Mouse (Mus musculus) layer of hippocampus, postnatal 14 days (tissue): ENCODE measurements around the gene Sec24a. TPM values are rescaled to one million over a fixed set of nuclear protein-coding genes. Genes with fewer than 3 reads are reported as not detected.
"Not testable (repeated sequence)": the region's sequence is repeated elsewhere in the genome, so short reads cannot be mapped to it uniquely, and the experiment has no call there.

ENCODE experiments used
- DNase-seq, 2 experiments: peaks; one replicate each; pipeline ENCODE4 v3.0.0; 2021 to 2022; ENCODE audit warnings: low spot score in 2 of 2, mixed read lengths in 1 of 2
- long read RNA-seq, 2 experiments: library from polyadenylated mRNA; stranded (forward); transcript quantifications; one replicate each; pipeline ENCODE4 v2.0.0; 2021
- total RNA-seq, 2 experiments: library from RNA; stranded (reverse); gene quantifications; 2 replicates each; pipeline ENCODE4 v1.2.3; 2021

Sec24a gene
- total RNA-seq, result 10 to 100 TPM; 23.1 to 23.7 TPM
- long read RNA-seq, experiment 1, partial matches to known transcripts, result 1 of 3 reads
- long read RNA-seq, experiment 1, other reads (novel, unspliced or antisense), result 1 of 3 reads
- long read RNA-seq, experiment 2, partial matches to known transcripts, result 1 of 3 reads
- long read RNA-seq, experiment 2, other reads (novel, unspliced or antisense), result 1 of 3 reads

- peak; percentile 80 to 84 for DNase-seq
These were observed at the start of gene Sec24a, which contains the start of gene Sar1b for GRCm38 (mm10) chr11:51763213-51763907. Gene Sec24a (minus strand): TSS chr11:51763634. Gene Sar1b (plus strand): TSS chr11:51763687.

- DNase-seq, result no peak
These were observed 48.6 kb upstream of the Sec24a start for GRCm38 (mm10) chr11:51812022-51812546.

- no peak for DNase-seq
These were observed 47.8 kb upstream of the Sec24a start for GRCm38 (mm10) chr11:51811230-51811629.

- peak in 1 of 2 experiments; percentile 68 for DNase-seq
These were observed 46.3 kb upstream of the Sec24a start for GRCm38 (mm10) chr11:51809632-51810224.

GRCm38 (mm10) chr11:51807108-51807879 lies 43.9 kb upstream of the Sec24a start:
- DNase-seq, result no peak

- peak; percentile 49 to 84 for DNase-seq
These were observed 42.0 kb upstream of the Sec24a start for GRCm38 (mm10) chr11:51805221-51805981.

- DNase-seq, result no peak
These were observed 37.3 kb upstream of the Sec24a start for GRCm38 (mm10) chr11:51800634-51801325.

GRCm38 (mm10) chr11:51796272-51796671 lies 32.8 kb upstream of the Sec24a start:
- DNase-seq, result no peak

- no peak for DNase-seq
These were observed 27.2 kb upstream of the Sec24a start for GRCm38 (mm10) chr11:51790662-51791061.

- not testable (repeated sequence) for DNase-seq
These were observed 26.3 kb upstream of the Sec24a start for GRCm38 (mm10) chr11:51789735-51790134.

- no peak for DNase-seq
These were observed 22.5 kb upstream of the Sec24a start for GRCm38 (mm10) chr11:51785926-51786325.

GRCm38 (mm10) chr11:51782721-51783120 lies 19.3 kb upstream of the Sec24a start:
- DNase-seq, result no peak

GRCm38 (mm10) chr11:51780773-51781267 lies 17.4 kb upstream of the Sec24a start:
- DNase-seq, result no peak

GRCm38 (mm10) chr11:51777478-51777877 lies 14.0 kb upstream of the Sec24a start:
- no peak for DNase-seq

GRCm38 (mm10) chr11:51775507-51775906 lies 12.1 kb upstream of the Sec24a start:
- DNase-seq, result no peak

- DNase-seq, result no peak
These were observed 4.9 kb upstream of the Sec24a start for GRCm38 (mm10) chr11:51768296-51768695.

GRCm38 (mm10) chr11:51767579-51768220 lies 4.3 kb upstream of the Sec24a start:
- no peak for DNase-seq

- no peak for DNase-seq
These were observed 1.4 kb upstream of the Sec24a start for GRCm38 (mm10) chr11:51764816-51765215.

GRCm38 (mm10) chr11:51763955-51764354 lies 521 bp upstream of the Sec24a start:
- no peak for DNase-seq
